Mouse (Mus musculus) forebrain, embryonic 15.5 days (tissue): Measurements from ENCODE around the gene Slc35g3. TPM values are rescaled to one million over a fixed set of nuclear protein-coding genes. Genes with fewer than 3 reads are reported as not detected.
A peak's percentile ranks its signal among the peaks of the same experiment; 100 is the strongest.

Experiments used
- ATAC-seq: fragments of 200-750 bp; cut with Nextera tagmentation; replicated peaks from 2 replicates; pipeline ENCODE4 v1.8.0; 2017; ENCODE audit warnings: mild to moderate bottlenecking, moderate TSS enrichment, moderate library complexity
- H3K27ac ChIP-seq: fragments of 300-500 bp; sonication (generic); replicated peaks from 2 replicates; pipeline ENCODE4 v1.5.1; 2015; ENCODE audit warnings: mild to moderate bottlenecking, inconsistent platforms
- H3K27me3 ChIP-seq: fragments of 300-500 bp; sonication (generic); 2 replicates; pipeline ENCODE4 v1.6.1; 2015; ENCODE audit warnings: inconsistent platforms
- H3K36me3 ChIP-seq: fragments of 300-500 bp; sonication (generic); 2 replicates; pipeline ENCODE4 v1.6.1; 2015; ENCODE audit warnings: mild to moderate bottlenecking, inconsistent platforms
- H3K4me1 ChIP-seq: fragments of 300-500 bp; sonication (generic); 2 replicates; pipeline ENCODE4 v1.6.1; 2015; ENCODE audit warnings: inconsistent platforms
- H3K4me2 ChIP-seq: fragments of 300-500 bp; sonication (generic); replicated peaks from 2 replicates; pipeline ENCODE4 v1.6.1; 2015; ENCODE audit warnings: mild to moderate bottlenecking, inconsistent platforms
- H3K4me3 ChIP-seq: fragments of 300-500 bp; sonication (generic); 2 replicates; pipeline ENCODE4 v1.5.1; 2015; ENCODE audit warnings: mild to moderate bottlenecking, inconsistent platforms
- H3K9ac ChIP-seq: fragments of 300-500 bp; sonication (generic); replicated peaks from 2 replicates; pipeline ENCODE4 v1.6.1; 2015; ENCODE audit warnings: mild to moderate bottlenecking, inconsistent platforms
- H3K9me3 ChIP-seq: fragments of 300-500 bp; sonication (generic); 2 replicates; pipeline ENCODE4 v1.6.1; 2016; ENCODE audit warnings: inconsistent platforms
- WGBS: fragments of 180-500 bp; shearing (Covaris S2); methylation state at CpG from one replicate; pipeline ENCODE4 v1.1.7; 2015; ENCODE audit warnings: mixed read lengths; 5-methylcytosine and 5-hydroxymethylcytosine counted together
- polyA plus RNA-seq: library from polyadenylated mRNA; unstranded; fragments of >200 nt; fragmentation: Nextera tagmentation; extraction: Ambion mirVana; gene quantifications from 2 replicates; pipeline ENCODE4 v1.2.1, GENCODE M21; 2015

Slc35g3 gene
- polyA plus RNA-seq, result 0.28 and 0.56 TPM in 2 replicates

GRCm38 (mm10) chr11:69761868-69762267 lies at the start of gene Slc35g3:
Slc35g3 (minus strand) TSS chr11:69761968.
- Histone ChIP-seq H3K36me3 (no peaks in the 10 kb centered on the region), H3K4me1 (peaks cover 37% of the 10 kb centered on the region), H3K4me2 (no peak within 1 kb of the TSS), H3K27me3 (no peaks in the 10 kb centered on the region), H3K9ac (no peak within 1 kb of the TSS), H3K4me3 (no peak within 1 kb of the TSS), H3K9me3 (no peaks in the 10 kb centered on the region), H3K27ac (peak within 1 kb of the TSS; percentile 100; the same call in 1 of the 2 replicates)
- WGBS, result 72% methylated on average over 1 of the region's 1 CpGs
- no peak for ATAC-seq

GRCm38 (mm10) chr11:69810280-69810679 lies 48.5 kb upstream of the Slc35g3 start:
- no peak for ATAC-seq
- Histone ChIP-seq H3K9ac (no peak overlapping the region), H3K9me3 (no peaks in the 10 kb centered on the region), H3K4me1 (0 out of 2 replicates have a peak, but pooled peaks cover 3% of the 10 kb centered on the region), H3K36me3 (no peaks in the 10 kb centered on the region), H3K27me3 (peaks cover 11% of the 10 kb centered on the region), H3K27ac (no peak overlapping the region), H3K4me3 (no peak overlapping the region), H3K4me2 (no peak overlapping the region)

- H3K4me2 ChIP-seq, result no peak overlapping the region
- H3K27me3 ChIP-seq, result peaks cover 19% of the 10 kb centered on the region
- WGBS, result 86% methylated on average over 2 of the region's 2 CpGs
- H3K36me3 ChIP-seq, result no peaks in the 10 kb centered on the region
- H3K4me1 ChIP-seq, result peaks cover 29% of the 10 kb centered on the region
- H3K27ac ChIP-seq, result no peak overlapping the region
- no peaks in the 10 kb centered on the region for H3K9me3 ChIP-seq
- H3K4me3 ChIP-seq, result no peak overlapping the region
- no peak for ATAC-seq
- H3K9ac ChIP-seq, result no peak overlapping the region
These were observed 45.9 kb upstream of the Slc35g3 start for GRCm38 (mm10) chr11:69807641-69808040.

- H3K9me3 ChIP-seq, result no peaks in the 10 kb centered on the region
- peaks cover 42% of the 10 kb centered on the region for H3K4me1 ChIP-seq
- no peak overlapping the region for H3K27ac ChIP-seq
- H3K27me3 ChIP-seq, result peaks cover 19% of the 10 kb centered on the region
- no peak overlapping the region for H3K4me3 ChIP-seq
- ATAC-seq, result no peak
- 84% methylated on average over 4 of the region's 4 CpGs for WGBS
- H3K9ac ChIP-seq, result no peak overlapping the region
- H3K36me3 ChIP-seq, result no peaks in the 10 kb centered on the region
- H3K4me2 ChIP-seq, result no peak overlapping the region
These were observed 44.6 kb upstream of the Slc35g3 start for GRCm38 (mm10) chr11:69806378-69806777.

- H3K36me3 ChIP-seq, result no peaks in the 10 kb centered on the region
- H3K9me3 ChIP-seq, result no peaks in the 10 kb centered on the region
- peaks cover 19% of the 10 kb centered on the region for H3K27me3 ChIP-seq
- H3K27ac ChIP-seq, result no peak within 1 kb of the TSS
- H3K4me3 ChIP-seq, result 0 out of 2 replicates have a peak within 1 kb of the TSS, but pooled peaks have one; percentile 68
- no peak within 1 kb of the TSS for H3K9ac ChIP-seq
- ATAC-seq, result no peak
- WGBS, result 4% methylated on average over 29 of the region's 29 CpGs
- peaks cover 46% of the 10 kb centered on the region for H3K4me1 ChIP-seq
- peak within 1 kb of the TSS; percentile 98 for H3K4me2 ChIP-seq
These were observed 43.5 kb upstream of the Slc35g3 start, which contains the start of gene Tmem102 for GRCm38 (mm10) chr11:69804972-69805909. Tmem102 (minus strand) TSS chr11:69805624.

GRCm38 (mm10) chr11:69804652-69804940 lies 42.8 kb upstream of the Slc35g3 start:
- H3K4me2 ChIP-seq, result peak overlapping the region; percentile 98
- peaks cover 53% of the 10 kb centered on the region for H3K4me1 ChIP-seq
- ATAC-seq, result no peak
- no peak overlapping the region for H3K27ac ChIP-seq
- WGBS, result 6% methylated on average over 12 of the region's 12 CpGs
- no peak overlapping the region for H3K9ac ChIP-seq
- 0 out of 2 replicates have a peak overlapping the region, but pooled peaks have one; percentile 68 for H3K4me3 ChIP-seq
- H3K36me3 ChIP-seq, result no peaks in the 10 kb centered on the region
- H3K27me3 ChIP-seq, result peaks cover 19% of the 10 kb centered on the region
- no peaks in the 10 kb centered on the region for H3K9me3 ChIP-seq

GRCm38 (mm10) chr11:69803786-69804651 lies 42.3 kb upstream of the Slc35g3 start:
- H3K27me3 ChIP-seq, result peaks cover 19% of the 10 kb centered on the region
- WGBS, result 1% methylated on average over 60 of the region's 60 CpGs
- peak; percentile 27; the same call in 1 of the 2 replicates for ATAC-seq

GRCm38 (mm10) chr11:69803328-69803727 lies 41.6 kb upstream of the Slc35g3 start:
- H3K4me2 ChIP-seq, result peak overlapping the region; percentile 98
- H3K36me3 ChIP-seq, result no peaks in the 10 kb centered on the region
- H3K9me3 ChIP-seq, result no peaks in the 10 kb centered on the region
- under 1% methylated on average over 12 of the region's 12 CpGs for WGBS
- peak; percentile 1; the same call in 1 of the 2 replicates for ATAC-seq
- peak overlapping the region; percentile 76 for H3K9ac ChIP-seq
- peak overlapping the region; percentile 68 for H3K4me3 ChIP-seq
- H3K27ac ChIP-seq, result peak overlapping the region; percentile 98
- peaks cover 19% of the 10 kb centered on the region for H3K27me3 ChIP-seq
- H3K4me1 ChIP-seq, result peaks cover 62% of the 10 kb centered on the region

More at GRCm38 (mm10) chr11:69803786-69804651, 42.3 kb upstream of the Slc35g3 start:
- Histone ChIP-seq H3K9me3 (no peaks in the 10 kb centered on the region), H3K4me3 (peak overlapping the region; percentile 68), H3K27ac (peak overlapping the region; percentile 98; the same call in 1 of the 2 replicates), H3K9ac (peak overlapping the region; percentile 76), H3K36me3 (no peaks in the 10 kb centered on the region), H3K4me1 (peaks cover 59% of the 10 kb centered on the region), H3K4me2 (peak overlapping the region; percentile 98)

GRCm38 (mm10) chr11:69802648-69803105 lies 40.9 kb upstream of the Slc35g3 start:
- peak overlapping the region; percentile 68 for H3K4me3 ChIP-seq
- ATAC-seq, result peak; percentile 18; the same call in 1 of the 2 replicates
- peaks cover 19% of the 10 kb centered on the region for H3K27me3 ChIP-seq
- peaks cover 62% of the 10 kb centered on the region for H3K4me1 ChIP-seq
- H3K9me3 ChIP-seq, result no peaks in the 10 kb centered on the region
- H3K27ac ChIP-seq, result peak overlapping the region; percentile 98
- H3K9ac ChIP-seq, result peak overlapping the region; percentile 76
- peak overlapping the region; percentile 98 for H3K4me2 ChIP-seq
- no peaks in the 10 kb centered on the region for H3K36me3 ChIP-seq
- under 1% methylated on average over 33 of the region's 33 CpGs for WGBS

GRCm38 (mm10) chr11:69801379-69801977 lies 39.7 kb upstream of the Slc35g3 start, which contains the start of gene Fgf11:
Fgf11 (minus strand) TSS chr11:69801857.
- WGBS, result under 1% methylated on average over 33 of the region's 33 CpGs
- peaks cover 62% of the 10 kb centered on the region for H3K4me1 ChIP-seq
- H3K4me3 ChIP-seq, result peak within 1 kb of the TSS; percentile 68
- peak within 1 kb of the TSS; percentile 98 for H3K27ac ChIP-seq
- H3K9ac ChIP-seq, result peak within 1 kb of the TSS; percentile 76
- H3K27me3 ChIP-seq, result peaks cover 19% of the 10 kb centered on the region
- peak within 1 kb of the TSS; percentile 98 for H3K4me2 ChIP-seq
- H3K36me3 ChIP-seq, result no peaks in the 10 kb centered on the region
- no peaks in the 10 kb centered on the region for H3K9me3 ChIP-seq
- ATAC-seq, result no peak
